Mouse (Mus musculus): ENCODE data around the gene Adam30. TPM values are rescaled to one million over a fixed set of nuclear protein-coding genes. Genes with fewer than 3 reads are reported as not detected.

Adam30 gene
- polyA plus RNA-seq, 1 experiment = not detected

GRCm38 (mm10) chr3:98146471-98147410, 13.7 kb upstream of the Adam30 start:
- TF ChIP-seq CTCF (IDR thresholded peaks at IDR 0.05; ENCODE audit: borderline replicate concordance, insufficient read depth, low read length) (no peak), POLR2A (IDR thresholded peaks at IDR 0.05; ENCODE audit: low read depth, low read length) (no peak)
- Histone ChIP-seq H3K4me1 (ENCODE audit: control insufficient read depth, insufficient read depth, low read length) (no peaks in the 10 kb centered on the region), H3K27ac (ENCODE audit: insufficient read depth, low read length) (no peak overlapping the region), H3K4me3 (ENCODE audit: insufficient read depth, low read length) (no peak overlapping the region)

DNA sequence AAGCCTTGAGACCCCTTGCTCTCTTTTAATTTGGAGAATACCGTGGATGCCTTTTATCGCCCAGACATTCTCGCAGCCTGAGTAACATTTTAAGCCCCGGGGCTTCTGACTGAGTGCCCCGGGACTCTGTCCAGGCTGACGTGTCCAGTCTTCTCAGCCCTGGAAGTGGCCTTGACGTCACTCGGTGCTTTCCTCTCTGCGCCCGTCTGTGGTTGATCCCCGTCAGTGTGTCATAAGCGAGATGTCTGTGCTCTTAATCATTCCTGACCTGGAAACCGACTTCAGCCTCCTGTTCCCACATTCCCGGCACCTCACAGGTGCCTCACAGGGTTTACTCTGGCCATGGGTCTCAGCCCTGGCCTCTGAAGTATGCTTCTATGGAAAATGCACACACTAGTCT, 12.7 kb upstream of the Adam30 start:
- TF ChIP-seq POLR2A (IDR thresholded peaks at IDR 0.05; ENCODE audit: low read depth, low read length) = no peak
- TF ChIP-seq CTCF (IDR thresholded peaks at IDR 0.05; ENCODE audit: borderline replicate concordance, insufficient read depth, low read length) = no peak
- H3K27ac ChIP-seq (ENCODE audit: insufficient read depth, low read length) = no peak overlapping the region
- no peak overlapping the region for H3K4me3 ChIP-seq (ENCODE audit: insufficient read depth, low read length)
- H3K4me1 ChIP-seq (ENCODE audit: control insufficient read depth, insufficient read depth, low read length) = no peaks in the 10 kb centered on the region

DNA sequence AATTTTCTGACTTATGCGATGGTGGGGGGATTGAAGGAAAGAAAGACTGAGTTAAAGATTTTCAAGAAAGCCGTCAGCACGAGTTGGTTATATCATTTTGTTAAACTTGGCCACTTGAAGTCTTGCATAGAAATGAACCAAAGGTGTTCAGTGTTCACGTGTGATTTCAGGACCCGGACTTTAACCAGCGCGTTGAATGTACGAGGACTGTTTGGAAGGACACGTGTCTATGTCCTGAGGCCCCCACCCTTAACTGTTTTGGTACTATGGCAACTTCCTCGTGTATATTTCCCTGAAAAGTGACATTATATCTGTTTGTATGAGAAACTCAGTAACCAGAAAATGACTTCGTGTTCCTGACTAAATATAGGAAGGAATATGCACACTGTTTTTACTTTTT, 10.5 kb upstream of the Adam30 start:
- H3K4me3 ChIP-seq (ENCODE audit: insufficient read depth, low read length) = no peak overlapping the region
- no peak overlapping the region for H3K27ac ChIP-seq (ENCODE audit: insufficient read depth, low read length)
- no peaks in the 10 kb centered on the region for H3K4me1 ChIP-seq (ENCODE audit: control insufficient read depth, insufficient read depth, low read length)
- TF ChIP-seq POLR2A (IDR thresholded peaks at IDR 0.05; ENCODE audit: low read depth, low read length) = no peak
- no peak for TF ChIP-seq CTCF (IDR thresholded peaks at IDR 0.05; ENCODE audit: borderline replicate concordance, insufficient read depth, low read length)

GRCm38 (mm10) chr3:98151016-98151415, 9.4 kb upstream of the Adam30 start:
- Histone ChIP-seq H3K4me3 (ENCODE audit: insufficient read depth, low read length) (no peak overlapping the region), H3K4me1 (ENCODE audit: control insufficient read depth, insufficient read depth, low read length) (no peaks in the 10 kb centered on the region)

DNA sequence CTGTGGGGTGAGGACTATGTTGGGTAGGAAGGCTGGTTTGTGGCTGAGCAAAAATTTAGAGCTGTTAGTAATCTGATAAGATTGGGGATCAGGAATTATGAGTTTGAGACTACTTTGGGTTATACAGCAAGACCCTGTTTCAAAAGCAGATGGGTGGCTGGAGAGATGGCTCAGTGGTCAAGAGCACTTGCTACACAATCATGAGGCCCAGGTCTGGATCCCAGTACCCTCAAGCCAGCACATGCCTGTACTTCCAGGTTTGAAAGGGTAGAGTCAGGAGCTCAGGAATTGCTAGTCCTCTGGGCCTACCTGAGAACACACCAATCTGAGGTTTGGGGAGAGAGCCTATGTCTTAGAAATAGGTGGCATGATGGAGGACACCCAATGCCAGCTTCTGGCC, 7.0 kb upstream of the Adam30 start:
- H3K4me1 ChIP-seq (ENCODE audit: control insufficient read depth, insufficient read depth, low read length) = no peaks in the 10 kb centered on the region
- no peak overlapping the region for H3K4me3 ChIP-seq (ENCODE audit: insufficient read depth, low read length)
- no peak overlapping the region for H3K27ac ChIP-seq (ENCODE audit: insufficient read depth, low read length)
- TF ChIP-seq POLR2A (IDR thresholded peaks at IDR 0.05; ENCODE audit: low read depth, low read length) = no peak
- no peak for TF ChIP-seq CTCF (IDR thresholded peaks at IDR 0.05; ENCODE audit: borderline replicate concordance, insufficient read depth, low read length)

More at GRCm38 (mm10) chr3:98151016-98151415, 9.4 kb upstream of the Adam30 start:
- no peak overlapping the region for H3K27ac ChIP-seq (ENCODE audit: insufficient read depth, low read length)
- no peak for TF ChIP-seq CTCF (IDR thresholded peaks at IDR 0.05; ENCODE audit: borderline replicate concordance, insufficient read depth, low read length)
- TF ChIP-seq POLR2A (IDR thresholded peaks at IDR 0.05; ENCODE audit: low read depth, low read length) = no peak

GRCm38 (mm10) chr3:98156158-98156557, 4.3 kb upstream of the Adam30 start:
- TF ChIP-seq POLR2A (IDR thresholded peaks at IDR 0.05; ENCODE audit: low read depth, low read length) = no peak
- no peak for TF ChIP-seq CTCF (IDR thresholded peaks at IDR 0.05; ENCODE audit: borderline replicate concordance, insufficient read depth, low read length)
- no peak overlapping the region for H3K4me3 ChIP-seq (ENCODE audit: insufficient read depth, low read length)
- no peak overlapping the region for H3K27ac ChIP-seq (ENCODE audit: insufficient read depth, low read length)
- H3K4me1 ChIP-seq (ENCODE audit: control insufficient read depth, insufficient read depth, low read length) = no peaks in the 10 kb centered on the region

DNA sequence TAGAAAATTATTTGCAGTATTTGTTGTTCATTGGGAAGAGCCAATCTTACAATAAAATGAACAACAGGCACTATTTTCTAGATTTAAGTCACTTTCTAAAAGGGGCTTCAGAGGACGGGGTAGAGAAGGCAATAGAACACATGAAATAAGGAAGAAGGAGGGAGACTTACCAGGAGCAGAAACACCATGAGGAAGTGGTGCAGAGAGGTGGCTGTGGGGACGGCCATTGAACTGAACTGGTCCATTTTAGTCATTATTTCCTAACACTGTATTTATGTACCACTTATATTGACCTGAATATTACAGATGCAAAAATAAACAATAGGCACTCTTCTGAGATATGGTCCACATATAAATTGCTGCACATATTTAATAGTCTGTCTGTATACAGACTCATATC, 3.4 kb upstream of the Adam30 start:
- Histone ChIP-seq H3K4me1 (ENCODE audit: control insufficient read depth, insufficient read depth, low read length) (no peaks in the 10 kb centered on the region), H3K27ac (ENCODE audit: insufficient read depth, low read length) (no peak overlapping the region), H3K4me3 (ENCODE audit: insufficient read depth, low read length) (no peak overlapping the region)
- TF ChIP-seq CTCF (IDR thresholded peaks at IDR 0.05; ENCODE audit: borderline replicate concordance, insufficient read depth, low read length) = no peak
- TF ChIP-seq POLR2A (IDR thresholded peaks at IDR 0.05; ENCODE audit: low read depth, low read length) = no peak

- H3K4me3 ChIP-seq (ENCODE audit: insufficient read depth, low read length) = no peak overlapping the region
- TF ChIP-seq POLR2A (IDR thresholded peaks at IDR 0.05; ENCODE audit: low read depth, low read length) = no peak
- H3K27ac ChIP-seq (ENCODE audit: insufficient read depth, low read length) = no peak overlapping the region
- no peaks in the 10 kb centered on the region for H3K4me1 ChIP-seq (ENCODE audit: control insufficient read depth, insufficient read depth, low read length)
These were observed 2.8 kb upstream of the Adam30 start for GRCm38 (mm10) chr3:98157585-98157984.

GRCm38 (mm10) chr3:98158646-98159045, 1.8 kb upstream of the Adam30 start:
- H3K4me3 ChIP-seq (ENCODE audit: insufficient read depth, low read length) = no peak overlapping the region
- no peak overlapping the region for H3K27ac ChIP-seq (ENCODE audit: insufficient read depth, low read length)
- no peaks in the 10 kb centered on the region for H3K4me1 ChIP-seq (ENCODE audit: control insufficient read depth, insufficient read depth, low read length)
- TF ChIP-seq CTCF (IDR thresholded peaks at IDR 0.05; ENCODE audit: borderline replicate concordance, insufficient read depth, low read length) (no peak), POLR2A (IDR thresholded peaks at IDR 0.05; ENCODE audit: low read depth, low read length) (no peak)

DNA sequence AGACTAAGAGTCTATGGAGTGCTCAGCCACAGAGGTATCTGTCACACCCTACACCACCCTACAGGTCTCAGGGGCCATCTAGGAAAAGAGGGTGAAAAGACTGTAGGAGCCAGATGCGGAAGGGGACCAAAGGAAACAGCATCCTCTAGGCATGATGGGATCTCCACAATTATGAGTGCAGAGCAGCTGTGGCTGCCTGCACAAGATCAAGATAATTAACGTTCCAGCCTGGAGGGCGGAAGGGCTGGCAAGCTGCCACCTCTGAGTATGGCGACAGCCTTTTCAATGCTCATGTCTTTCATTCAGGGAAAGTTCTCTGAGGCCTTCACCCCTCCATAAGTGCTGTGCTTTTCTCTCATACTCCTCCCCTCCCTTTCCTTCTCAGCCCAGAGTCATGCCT, 1.1 kb upstream of the Adam30 start:
- TF ChIP-seq POLR2A (IDR thresholded peaks at IDR 0.05; ENCODE audit: low read depth, low read length) (no peak), CTCF (IDR thresholded peaks at IDR 0.05; ENCODE audit: borderline replicate concordance, insufficient read depth, low read length) (no peak)
- Histone ChIP-seq H3K4me1 (ENCODE audit: control insufficient read depth, insufficient read depth, low read length) (no peaks in the 10 kb centered on the region), H3K4me3 (ENCODE audit: insufficient read depth, low read length) (no peak overlapping the region), H3K27ac (ENCODE audit: insufficient read depth, low read length) (no peak overlapping the region)

Data from embryonic fibroblast, embryonic 13.5 days (primary cell).